Mouse (Mus musculus) liver, adult 2 months (tissue): Measurements from ENCODE around the gene 1810037I17Rik. TPM values are rescaled to one million over a fixed set of nuclear protein-coding genes. Genes with fewer than 3 reads are reported as not detected.

ENCODE experiments used
- DNase-seq: peaks from one replicate; pipeline ENCODE4 v3.0.0-alpha.2; 2011; ENCODE audit warnings: low read depth, low spot score; ENCODE audit errors: extremely low read depth
- H3K27ac ChIP-seq: fragments of 200-500 bp; replicated peaks from 2 replicates; pipeline ENCODE4 v1.5.1; 2012; ENCODE audit warnings: low read depth, mild to moderate bottlenecking, control low read depth, inconsistent platforms, low read length; ENCODE audit not compliant: insufficient read depth
- H3K27me3 ChIP-seq: fragments of 200-500 bp; 2 replicates; pipeline ENCODE4 v1.6.1; 2012; ENCODE audit warnings: mild to moderate bottlenecking, moderate library complexity, low read length, inconsistent platforms; ENCODE audit not compliant: control insufficient read depth, insufficient read depth
- H3K36me3 ChIP-seq: fragments of 200-500 bp; 2 replicates; pipeline ENCODE4 v1.6.1; 2012; ENCODE audit warnings: low read length, inconsistent platforms; ENCODE audit not compliant: control insufficient read depth, insufficient read depth
- H3K4me1 ChIP-seq: fragments of 200-500 bp; 2 replicates; pipeline ENCODE4 v1.6.1; 2011; ENCODE audit warnings: low read length; ENCODE audit not compliant: control insufficient read depth, insufficient read depth
- H3K4me3 ChIP-seq: fragments of 200-500 bp; 2 replicates; pipeline ENCODE4 v1.5.1; 2011; ENCODE audit warnings: low read depth, mild to moderate bottlenecking, control low read depth, low read length, moderate library complexity; ENCODE audit not compliant: insufficient read depth
- H3K79me2 ChIP-seq: fragments of 200-500 bp; 2 replicates; pipeline ENCODE4 v1.6.1; 2012; ENCODE audit warnings: inconsistent platforms, mild to moderate bottlenecking, low read length, moderate library complexity; ENCODE audit not compliant: control insufficient read depth, insufficient read depth
- H3K9ac ChIP-seq: fragments of 200-500 bp; 2 replicates; pipeline ENCODE4 v1.6.1; 2012; ENCODE audit warnings: low read depth, mild to moderate bottlenecking, control low read depth, inconsistent platforms, low read length
- CTCF ChIP-seq: fragments of 200-500 bp; IDR thresholded peaks from 2 replicates; pipeline ENCODE4 v1.5.1; 2011; ENCODE audit warnings: low read depth, low read length, control low read depth
- POLR2A ChIP-seq: fragments of 200-500 bp; IDR thresholded peaks from 2 replicates; pipeline ENCODE4 v1.6.1; 2011; ENCODE audit warnings: low read length, control low read depth; ENCODE audit not compliant: insufficient read depth; ENCODE audit errors: extremely low read depth
- WGBS: fragments of 180-500 bp; shearing (Covaris S2); methylation state at CpG from one replicate; pipeline ENCODE4 v1.1.7; 2018; 5-methylcytosine and 5-hydroxymethylcytosine counted together
- polyA plus RNA-seq: library from polyadenylated mRNA; depleted of rRNA; stranded (reverse); fragments of >200 nt; gene quantifications from 2 replicates; pipeline ENCODE4 v1.2.3, GENCODE M21; 2012
- total RNA-seq: library from RNA; depleted of rRNA; stranded (reverse); fragments of >200 nt; gene quantifications from 2 replicates; pipeline ENCODE4 v1.2.3, GENCODE M21; 2014

1810037I17Rik gene
- total and polyA plus RNA-seq, 2 experiments, result 11.3 to 22.8 TPM

DNA sequence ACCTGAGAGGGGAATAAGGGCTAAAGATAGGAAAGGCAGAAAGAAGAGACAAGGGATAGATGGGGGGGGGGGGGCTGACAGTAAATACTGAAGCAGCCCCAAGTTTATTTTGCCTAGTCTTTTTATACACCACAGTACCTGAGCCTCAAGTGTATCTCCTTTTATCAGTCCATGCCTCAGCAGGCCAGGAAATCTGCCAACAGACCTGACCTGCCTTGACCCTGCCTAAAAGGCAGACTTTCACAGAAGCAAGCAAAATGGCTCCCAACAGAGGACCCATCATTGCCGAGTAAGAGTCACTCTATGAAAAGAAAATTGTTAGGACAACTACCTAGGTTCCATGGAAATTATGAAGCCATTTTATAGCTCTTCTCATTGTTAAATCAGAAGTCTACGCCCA, 16.2 kb upstream of the 1810037I17Rik start:
- no peaks in the 10 kb centered on the region for H3K4me1 ChIP-seq
- H3K9ac ChIP-seq, result no peak overlapping the region
- no peaks in the 10 kb centered on the region for H3K79me2 ChIP-seq
- no peaks in the 10 kb centered on the region for H3K36me3 ChIP-seq
- H3K4me3 ChIP-seq, result no peak overlapping the region
- TF ChIP-seq POLR2A (no peak), CTCF (no peak)
- WGBS, result 83% methylated on average over 2 of the region's 2 CpGs
- no peak overlapping the region for H3K27ac ChIP-seq
- no peak for DNase-seq
- H3K27me3 ChIP-seq, result no peaks in the 10 kb centered on the region

- Histone ChIP-seq H3K9ac (no peak overlapping the region), H3K79me2 (no peaks in the 10 kb centered on the region), H3K27ac (no peak overlapping the region), H3K36me3 (no peaks in the 10 kb centered on the region), H3K27me3 (no peaks in the 10 kb centered on the region), H3K4me3 (no peak overlapping the region), H3K4me1 (no peaks in the 10 kb centered on the region)
- TF ChIP-seq CTCF, result no peak
- DNase-seq, result no peak
- WGBS, result 79% methylated on average over 5 of the region's 5 CpGs
These were observed 8.5 kb upstream of the 1810037I17Rik start for GRCm38 (mm10) chr3:122915493-122915892.

GRCm38 (mm10) chr3:122916191-122916680, 7.8 kb upstream of the 1810037I17Rik start:
- TF ChIP-seq CTCF (no peak), POLR2A (no peak)
- Histone ChIP-seq H3K27me3 (no peaks in the 10 kb centered on the region), H3K27ac (no peak overlapping the region), H3K9ac (no peak overlapping the region), H3K4me1 (no peaks in the 10 kb centered on the region), H3K4me3 (no peak overlapping the region), H3K36me3 (no peaks in the 10 kb centered on the region), H3K79me2 (no peaks in the 10 kb centered on the region)
- no peak for DNase-seq
- 86% methylated on average over 6 of the region's 6 CpGs for WGBS

DNA sequence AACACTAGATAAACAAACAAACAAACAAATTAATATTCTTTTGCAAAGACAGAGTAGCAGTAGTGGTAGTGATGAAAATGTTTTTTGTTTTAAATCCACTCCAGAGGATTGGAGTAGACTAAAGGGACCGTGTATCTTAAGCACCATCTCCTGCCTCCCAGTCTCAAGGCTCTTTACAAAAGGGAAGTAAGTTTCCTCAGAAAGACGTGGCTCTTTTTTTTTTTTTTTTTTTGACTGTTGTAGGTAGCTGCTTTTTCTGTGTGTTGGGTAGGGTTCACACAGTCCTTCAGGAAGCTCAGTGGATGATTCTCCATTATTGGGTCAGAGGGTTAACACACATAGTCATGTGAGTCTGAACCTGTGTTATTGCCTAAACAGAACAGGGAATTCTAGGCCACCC, 5.3 kb upstream of the 1810037I17Rik start:
- peaks cover 2% of the 10 kb centered on the region; the same call in 1 of the 2 replicates for H3K4me1 ChIP-seq
- no peak for TF ChIP-seq CTCF
- TF ChIP-seq POLR2A, result no peak
- no peak for DNase-seq
- no peak overlapping the region for H3K9ac ChIP-seq
- no peaks in the 10 kb centered on the region for H3K27me3 ChIP-seq
- H3K27ac ChIP-seq, result no peak overlapping the region
- no peaks in the 10 kb centered on the region for H3K79me2 ChIP-seq
- H3K4me3 ChIP-seq, result no peak overlapping the region
- no peaks in the 10 kb centered on the region for H3K36me3 ChIP-seq
- 74% methylated on average over 2 of the region's 2 CpGs for WGBS

- Histone ChIP-seq H3K4me1 (peaks cover 2% of the 10 kb centered on the region; the same call in 1 of the 2 replicates), H3K79me2 (no peaks in the 10 kb centered on the region), H3K27ac (no peak within 1 kb of the TSS), H3K9ac (no peak within 1 kb of the TSS), H3K27me3 (no peaks in the 10 kb centered on the region), H3K4me3 (no peak within 1 kb of the TSS), H3K36me3 (no peaks in the 10 kb centered on the region)
- no peak for DNase-seq
- TF ChIP-seq POLR2A (no peak), CTCF (no peak)
- WGBS, result 88% methylated on average over 8 of the region's 8 CpGs
These were observed 4.7 kb upstream of the 1810037I17Rik start, which contains the start of gene Gm10959 for GRCm38 (mm10) chr3:122919260-122919659. Gm10959 (minus strand) TSS chr3:122919360.

GRCm38 (mm10) chr3:122920572-122921435, 3.2 kb upstream of the 1810037I17Rik start:
- 80% methylated on average over 8 of the region's 8 CpGs for WGBS
- TF ChIP-seq CTCF, result no peak
- TF ChIP-seq POLR2A, result no peak
- H3K9ac ChIP-seq, result no peak overlapping the region
- DNase-seq, result no peak
- no peaks in the 10 kb centered on the region for H3K36me3 ChIP-seq
- no peaks in the 10 kb centered on the region for H3K27me3 ChIP-seq
- H3K4me1 ChIP-seq, result peaks cover 2% of the 10 kb centered on the region; the same call in 1 of the 2 replicates
- no peak overlapping the region for H3K4me3 ChIP-seq
- no peak overlapping the region for H3K27ac ChIP-seq
- no peaks in the 10 kb centered on the region for H3K79me2 ChIP-seq
